Mouse (Mus musculus) heart, embryonic 16.5 days (tissue): Measurements from ENCODE around the gene Sema7a. TPM values are rescaled to one million over a fixed set of nuclear protein-coding genes. Genes with fewer than 3 reads are reported as not detected.

Experiments used
- ATAC-seq: fragments of 200-750 bp; cut with Nextera tagmentation; replicated peaks from 2 replicates; pipeline ENCODE4 v1.8.0; 2017; ENCODE audit warnings: moderate number of reproducible peaks; ENCODE audit not compliant: insufficient read depth, low FRiP score; ENCODE audit errors: extremely low read depth
- H3K27ac ChIP-seq: fragments of 300-500 bp; sonication (generic); 2 replicates; pipeline ENCODE4 v1.5.1; 2014; ENCODE audit warnings: mild to moderate bottlenecking, low read length, control low read depth, moderate library complexity
- H3K27me3 ChIP-seq: fragments of 300-500 bp; sonication (generic); 2 replicates; pipeline ENCODE4 v1.6.1; 2014; ENCODE audit warnings: low read length, mixed read lengths; ENCODE audit not compliant: control insufficient read depth, insufficient read depth
- H3K36me3 ChIP-seq: fragments of 300-500 bp; sonication (generic); 2 replicates; pipeline ENCODE4 v1.6.1; 2014; ENCODE audit not compliant: control insufficient read depth, insufficient read depth
- H3K4me1 ChIP-seq: fragments of 300-500 bp; sonication (generic); 2 replicates; pipeline ENCODE4 v1.6.1; 2014; ENCODE audit warnings: low read length, mixed read lengths; ENCODE audit not compliant: control insufficient read depth, insufficient read depth
- H3K4me2 ChIP-seq: fragments of 300-500 bp; sonication (generic); 2 replicates; pipeline ENCODE4 v1.6.1; 2014; ENCODE audit warnings: low read depth, mild to moderate bottlenecking, control low read depth, low read length
- H3K4me3 ChIP-seq: fragments of 300-500 bp; sonication (generic); 2 replicates; pipeline ENCODE4 v1.5.1; 2014; ENCODE audit warnings: mild to moderate bottlenecking, control low read depth, low read length
- H3K9ac ChIP-seq: fragments of 300-500 bp; sonication (generic); 2 replicates; pipeline ENCODE4 v1.6.1; 2014; ENCODE audit warnings: low read length, control low read depth
- H3K9me3 ChIP-seq: fragments of 300-500 bp; sonication (generic); replicated peaks from 2 replicates; pipeline ENCODE4 v1.6.1; 2016; ENCODE audit warnings: low read length; ENCODE audit not compliant: control insufficient read depth
- WGBS: fragments of 180-500 bp; shearing (Covaris S2); extraction: QIAGEN DNeasy Blood & Tissue Kit; methylation state at CpG from one replicate; pipeline ENCODE4 v1.1.7; 2014; 5-methylcytosine and 5-hydroxymethylcytosine counted together
- polyA plus RNA-seq: library from polyadenylated mRNA; unstranded; fragments of >200 nt; fragmentation: Nextera tagmentation; extraction: Ambion mirVana; gene quantifications from 2 replicates; pipeline ENCODE4 v1.2.1, GENCODE M21; 2015

The Sema7a gene
- polyA plus RNA-seq, 1 experiment from 2014 or later: 0.60 TPM

- H3K36me3 ChIP-seq: no peaks in the 10 kb centered on the region
- no peak for ATAC-seq
- no peak overlapping the region for H3K9ac ChIP-seq
- H3K4me3 ChIP-seq: no peak overlapping the region
- no peak overlapping the region for H3K4me2 ChIP-seq
- H3K9me3 ChIP-seq: no peaks in the 10 kb centered on the region
- WGBS: 60% methylated on average over 8 of the region's 8 CpGs
- H3K27me3 ChIP-seq: peaks cover 15% of the 10 kb centered on the region
- peaks cover 6% of the 10 kb centered on the region for H3K4me1 ChIP-seq
- H3K27ac ChIP-seq: no peak overlapping the region
Measured at GRCm38 (mm10) chr9:57992781-57993591, 53.1 kb downstream of the Sema7a start.

GRCm38 (mm10) chr9:57995282-57995681, 55.4 kb downstream of the Sema7a start:
- WGBS: 33% methylated on average over 4 of the region's 4 CpGs
- no peak overlapping the region for H3K4me2 ChIP-seq
- H3K9me3 ChIP-seq: no peaks in the 10 kb centered on the region
- H3K36me3 ChIP-seq: no peaks in the 10 kb centered on the region
- no peak overlapping the region for H3K9ac ChIP-seq
- peaks cover 8% of the 10 kb centered on the region for H3K4me1 ChIP-seq
- H3K4me3 ChIP-seq: no peak overlapping the region
- H3K27me3 ChIP-seq: peaks cover 20% of the 10 kb centered on the region
- ATAC-seq: no peak
- H3K27ac ChIP-seq: no peak overlapping the region

DNA sequence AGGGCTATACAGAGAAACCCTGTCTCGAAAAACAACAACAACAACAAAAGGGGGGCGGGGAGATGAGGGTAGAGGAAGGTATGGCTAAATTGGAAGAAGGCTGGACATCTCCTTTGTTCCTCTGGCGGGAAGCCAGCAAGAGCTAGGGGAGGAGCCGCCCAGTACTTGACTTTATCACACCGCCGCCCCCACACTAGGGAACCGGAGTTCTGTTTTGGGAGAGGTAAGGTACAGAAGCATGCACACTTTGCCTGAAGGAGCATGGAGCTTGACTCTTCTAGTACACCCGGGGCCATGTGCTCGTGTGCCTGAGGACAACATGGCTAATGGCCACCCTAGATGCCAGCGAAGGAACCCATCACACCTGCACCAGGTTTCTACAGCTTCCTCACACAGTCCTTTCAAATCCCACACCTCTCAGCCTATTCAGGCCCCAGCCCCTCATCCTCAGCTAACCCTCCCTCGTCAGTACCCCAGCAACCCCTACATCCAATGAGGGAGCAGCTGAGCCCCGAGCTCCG, 57.7 kb downstream of the Sema7a start:
- H3K27me3 ChIP-seq: peaks cover 25% of the 10 kb centered on the region

GRCm38 (mm10) chr9:57998032-57998659, 58.2 kb downstream of the Sema7a start:
- peak overlapping the region; percentile 37; the same call in 1 of the 2 replicates for H3K9ac ChIP-seq
- H3K36me3 ChIP-seq: no peaks in the 10 kb centered on the region
- peak; percentile 57; the same call in 1 of the 2 replicates for ATAC-seq
- under 1% methylated on average over 20 of the region's 20 CpGs for WGBS
- no peaks in the 10 kb centered on the region for H3K9me3 ChIP-seq
- H3K27ac ChIP-seq: no peak overlapping the region
- peaks cover 10% of the 10 kb centered on the region for H3K4me1 ChIP-seq
- H3K4me2 ChIP-seq: peak overlapping the region; percentile 78
- H3K27me3 ChIP-seq: peaks cover 25% of the 10 kb centered on the region
- H3K4me3 ChIP-seq: peak overlapping the region; percentile 45

More for the DNA sequence above, 57.7 kb downstream of the Sema7a start:
- no peak overlapping the region for H3K27ac ChIP-seq
- 24% methylated on average over 13 of the region's 13 CpGs for WGBS
- peak; percentile 14; the same call in 1 of the 2 replicates for ATAC-seq
- H3K9ac ChIP-seq: peak overlapping the region; percentile 37; the same call in 1 of the 2 replicates
- peaks cover 8% of the 10 kb centered on the region for H3K4me1 ChIP-seq
- peak overlapping the region; percentile 78 for H3K4me2 ChIP-seq
- H3K4me3 ChIP-seq: peak overlapping the region; percentile 45
- H3K9me3 ChIP-seq: no peaks in the 10 kb centered on the region
- no peaks in the 10 kb centered on the region for H3K36me3 ChIP-seq

DNA sequence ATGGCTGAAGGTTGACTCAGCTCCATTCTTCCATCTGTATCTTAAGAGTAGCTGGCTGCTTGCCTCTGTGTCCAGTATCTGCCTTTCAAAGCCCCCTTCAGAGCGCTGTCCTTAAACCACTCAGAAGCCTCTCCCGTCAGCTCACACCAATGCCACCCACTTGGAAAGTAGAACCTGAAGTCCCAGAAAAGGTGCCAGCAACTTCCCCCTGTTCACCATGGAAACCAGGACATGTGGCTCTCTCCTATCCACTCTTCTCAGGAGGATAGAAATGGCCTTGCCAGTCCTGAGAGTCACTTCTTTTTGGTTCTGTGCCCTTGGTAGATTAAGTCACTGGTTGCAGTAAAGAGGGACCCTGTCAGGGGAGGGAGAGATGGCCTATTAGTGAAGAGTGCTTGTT, 58.8 kb downstream of the Sema7a start:
- H3K4me2 ChIP-seq: no peak overlapping the region
- WGBS: 44% methylated on average over 2 of the region's 2 CpGs
- no peak overlapping the region for H3K27ac ChIP-seq
- ATAC-seq: no peak
- peaks cover 11% of the 10 kb centered on the region for H3K4me1 ChIP-seq
- H3K4me3 ChIP-seq: no peak overlapping the region
- no peaks in the 10 kb centered on the region for H3K9me3 ChIP-seq
- H3K27me3 ChIP-seq: peaks cover 25% of the 10 kb centered on the region
- no peaks in the 10 kb centered on the region for H3K36me3 ChIP-seq
- H3K9ac ChIP-seq: no peak overlapping the region

- Histone ChIP-seq H3K4me2 (no peak overlapping the region), H3K4me3 (no peak overlapping the region), H3K4me1 (peaks cover 11% of the 10 kb centered on the region), H3K9ac (no peak overlapping the region), H3K9me3 (no peaks in the 10 kb centered on the region), H3K27me3 (peaks cover 25% of the 10 kb centered on the region), H3K27ac (no peak overlapping the region), H3K36me3 (no peaks in the 10 kb centered on the region)
- no peak for ATAC-seq
- 31% methylated on average over 2 of the region's 2 CpGs for WGBS
Measured at GRCm38 (mm10) chr9:57999676-58000075, 59.8 kb downstream of the Sema7a start.

- Histone ChIP-seq H3K4me2 (no peak overlapping the region), H3K4me3 (no peak overlapping the region), H3K36me3 (no peaks in the 10 kb centered on the region), H3K27ac (no peak overlapping the region), H3K27me3 (peaks cover 9% of the 10 kb centered on the region; the same call in 1 of the 2 replicates), H3K4me1 (0 out of 2 replicates have a peak, but pooled peaks cover 2% of the 10 kb centered on the region), H3K9me3 (no peaks in the 10 kb centered on the region), H3K9ac (no peak overlapping the region)
- WGBS: 39% methylated on average over 2 of the region's 2 CpGs
- ATAC-seq: no peak
Measured at GRCm38 (mm10) chr9:58003272-58003671, 63.4 kb downstream of the Sema7a start.

GRCm38 (mm10) chr9:58005753-58006461, 66.0 kb downstream of the Sema7a start, which contains the start of gene Cyp11a1:
Gene Cyp11a1 (plus strand): TSS chr9:58006411.
- WGBS: 75% methylated on average over 16 of the region's 16 CpGs
- no peaks in the 10 kb centered on the region for H3K9me3 ChIP-seq
- peaks cover 2% of the 10 kb centered on the region for H3K4me1 ChIP-seq
- no peak for ATAC-seq
- no peaks in the 10 kb centered on the region for H3K36me3 ChIP-seq
- H3K4me2 ChIP-seq: no peak within 1 kb of the TSS
- no peak within 1 kb of the TSS for H3K27ac ChIP-seq
- no peak within 1 kb of the TSS for H3K4me3 ChIP-seq
- no peak within 1 kb of the TSS for H3K9ac ChIP-seq
- H3K27me3 ChIP-seq: peaks cover 4% of the 10 kb centered on the region; the same call in 1 of the 2 replicates
